Mouse (Mus musculus) intestine, embryonic 14.5 days (tissue): ENCODE data around the gene Agbl1. TPM values are rescaled to one million over a fixed set of nuclear protein-coding genes. Genes with fewer than 3 reads are reported as not detected.

Experiments
- ATAC-seq: fragments of 200-750 bp; cut with Nextera tagmentation; replicated peaks from 2 replicates; pipeline ENCODE4 v1.8.0; 2017; ENCODE audit warnings: low read depth, moderate number of reproducible peaks, moderate TSS enrichment, moderate library complexity; ENCODE audit not compliant: low FRiP score, low TSS enrichment
- DNase-seq: peaks from one replicate; pipeline ENCODE4 v3.0.0-alpha.2; 2018; ENCODE audit warnings: low spot score
- H3K27ac ChIP-seq: fragments of 300-500 bp; sonication (generic); 2 replicates; pipeline ENCODE4 v1.5.1; 2014; ENCODE audit warnings: low read depth, mild to moderate bottlenecking, control low read depth
- H3K27me3 ChIP-seq: fragments of 300-500 bp; sonication (generic); replicated peaks from 2 replicates; pipeline ENCODE4 v1.6.1; 2014; ENCODE audit warnings: low read length, control low read depth; ENCODE audit not compliant: control insufficient read depth, insufficient read depth
- H3K36me3 ChIP-seq: fragments of 300-500 bp; sonication (generic); 2 replicates; pipeline ENCODE4 v1.6.1; 2014; ENCODE audit warnings: low read length, control low read depth; ENCODE audit not compliant: control insufficient read depth, insufficient read depth
- H3K4me1 ChIP-seq: fragments of 300-500 bp; sonication (generic); replicated peaks from 2 replicates; pipeline ENCODE4 v1.6.1; 2014; ENCODE audit warnings: low read length, control low read depth, mixed read lengths; ENCODE audit not compliant: control insufficient read depth, insufficient read depth
- H3K4me2 ChIP-seq: fragments of 300-500 bp; sonication (generic); 2 replicates; pipeline ENCODE4 v1.6.1; 2014; ENCODE audit warnings: low read length
- H3K4me3 ChIP-seq: fragments of 300-500 bp; sonication (generic); 2 replicates; pipeline ENCODE4 v1.5.1; 2014; ENCODE audit warnings: low read depth, low read length, control low read depth, mixed read lengths
- H3K9ac ChIP-seq: fragments of 300-500 bp; sonication (generic); 2 replicates; pipeline ENCODE4 v1.6.1; 2014; ENCODE audit warnings: mild to moderate bottlenecking, low read length
- H3K9me3 ChIP-seq: fragments of 300-500 bp; sonication (generic); 2 replicates; pipeline ENCODE4 v1.6.1; 2016; ENCODE audit warnings: low read length, control low read depth; ENCODE audit not compliant: control insufficient read depth
- WGBS: fragments of 180-500 bp; shearing (Covaris S2); extraction: QIAGEN DNeasy Blood & Tissue Kit; methylation state at CpG from one replicate; pipeline ENCODE4 v1.1.7; 2014; 5-methylcytosine and 5-hydroxymethylcytosine counted together
- polyA plus RNA-seq: library from polyadenylated mRNA; unstranded; fragments of >200 nt; fragmentation: Nextera tagmentation; extraction: Ambion mirVana; gene quantifications from 2 replicates; pipeline ENCODE4 v1.2.1, GENCODE M21; 2014

Agbl1 gene
- polyA plus RNA-seq, 1 experiment from 2014 or later = not detected

DNA sequence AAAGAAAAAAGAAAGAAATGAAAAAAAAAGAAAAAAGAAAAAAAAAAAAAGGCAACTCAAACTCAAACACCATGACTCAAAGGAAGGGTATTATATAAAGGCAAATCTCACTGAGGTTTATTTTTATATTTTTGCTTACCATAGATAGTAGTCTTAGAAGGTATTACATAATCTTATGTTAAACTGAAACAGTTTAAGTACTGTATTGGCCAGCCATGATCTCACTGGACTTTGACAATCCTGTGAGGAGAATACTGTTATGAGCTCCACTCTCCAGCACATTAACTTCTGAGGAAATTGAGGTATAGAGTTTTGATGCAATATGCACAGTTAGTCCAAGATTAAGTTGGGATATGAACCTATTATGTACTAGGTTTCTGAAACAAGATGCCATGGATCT is 909.0 kb downstream of the Agbl1 start:
- DNase-seq = no peak
- Histone ChIP-seq H3K4me1 (no peaks in the 10 kb centered on the region), H3K36me3 (no peaks in the 10 kb centered on the region), H3K9ac (no peak overlapping the region), H3K9me3 (no peaks in the 10 kb centered on the region), H3K27ac (no peak overlapping the region), H3K4me2 (no peak overlapping the region), H3K27me3 (no peaks in the 10 kb centered on the region), H3K4me3 (no peak overlapping the region)
- ATAC-seq = no peak

DNA sequence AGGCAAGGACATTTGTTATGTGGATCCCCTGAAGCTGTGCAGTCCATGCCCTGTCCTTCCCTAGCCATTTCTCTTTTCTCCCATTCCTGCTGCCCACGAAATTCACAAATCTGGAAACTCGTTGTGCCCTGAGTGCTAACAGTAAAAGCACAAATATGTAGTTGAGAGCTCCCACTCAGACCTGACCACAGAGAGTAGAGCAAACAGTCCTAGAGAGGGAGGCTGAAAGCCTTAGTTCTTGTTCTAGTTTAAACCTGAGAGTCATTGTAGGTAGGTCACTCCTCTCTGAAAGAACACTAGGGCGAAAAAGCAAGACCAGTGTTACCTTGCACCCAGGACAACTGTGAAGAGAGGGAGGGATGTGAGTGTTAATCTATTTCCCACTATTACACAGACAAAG is 917.8 kb downstream of the Agbl1 start:
- WGBS = 69% methylated on average over 3 of the region's 3 CpGs
- Histone ChIP-seq H3K9ac (no peak overlapping the region), H3K36me3 (no peaks in the 10 kb centered on the region), H3K9me3 (no peaks in the 10 kb centered on the region), H3K4me3 (no peak overlapping the region), H3K4me2 (no peak overlapping the region), H3K27ac (no peak overlapping the region), H3K4me1 (no peaks in the 10 kb centered on the region), H3K27me3 (no peaks in the 10 kb centered on the region)
- ATAC-seq = no peak
- DNase-seq = no peak

- no peak overlapping the region for H3K4me3 ChIP-seq
- no peak overlapping the region for H3K27ac ChIP-seq
- no peak overlapping the region for H3K9ac ChIP-seq
- ATAC-seq (no peak), DNase-seq (no peak)
- no peak overlapping the region for H3K4me2 ChIP-seq
- no peaks in the 10 kb centered on the region for H3K4me1 ChIP-seq
- 82% methylated on average over 4 of the region's 4 CpGs for WGBS
- no peaks in the 10 kb centered on the region for H3K27me3 ChIP-seq
- no peaks in the 10 kb centered on the region for H3K36me3 ChIP-seq
- no peaks in the 10 kb centered on the region for H3K9me3 ChIP-seq
Observed at GRCm38 (mm10) chr7:77148820-77149219, 919.1 kb downstream of the Agbl1 start.

DNA sequence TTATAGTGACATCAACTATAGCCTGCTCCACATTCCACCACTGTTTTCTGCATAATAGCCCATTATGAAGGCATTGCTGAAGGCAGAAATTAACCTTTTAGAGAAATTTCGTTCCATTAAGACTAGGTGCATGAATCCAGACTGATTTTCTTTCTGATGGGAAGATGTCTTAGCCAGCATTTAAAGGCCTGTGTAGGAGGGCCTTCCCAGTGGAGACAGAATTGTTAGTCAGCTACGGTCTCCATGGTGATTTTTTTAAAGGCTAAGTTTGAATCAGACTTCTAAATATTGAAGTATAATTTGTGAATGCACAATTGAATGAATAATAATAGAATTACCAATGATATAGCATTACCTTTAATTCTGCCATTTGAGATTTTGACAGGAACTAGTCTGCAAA is 920.2 kb downstream of the Agbl1 start:
- Histone ChIP-seq H3K4me1 (no peaks in the 10 kb centered on the region), H3K36me3 (no peaks in the 10 kb centered on the region), H3K9me3 (no peaks in the 10 kb centered on the region), H3K9ac (no peak overlapping the region), H3K4me2 (no peak overlapping the region), H3K27me3 (no peaks in the 10 kb centered on the region), H3K4me3 (no peak overlapping the region), H3K27ac (no peak overlapping the region)
- no peak for ATAC-seq
- 73% methylated on average over 2 of the region's 2 CpGs for WGBS
- no peak for DNase-seq

- Histone ChIP-seq H3K27me3 (no peaks in the 10 kb centered on the region), H3K4me2 (no peak overlapping the region), H3K9ac (no peak overlapping the region), H3K4me1 (no peaks in the 10 kb centered on the region), H3K36me3 (no peaks in the 10 kb centered on the region), H3K9me3 (no peaks in the 10 kb centered on the region), H3K4me3 (no peak overlapping the region), H3K27ac (no peak overlapping the region)
- DNase-seq (no peak), ATAC-seq (no peak)
- 42% methylated on average over 3 of the region's 3 CpGs for WGBS
Observed at GRCm38 (mm10) chr7:77152393-77152792, 922.7 kb downstream of the Agbl1 start.

GRCm38 (mm10) chr7:77152909-77153308 is 923.2 kb downstream of the Agbl1 start:
- WGBS = 38% methylated on average over 1 of the region's 1 CpGs
- DNase-seq (no peak), ATAC-seq (no peak)
- Histone ChIP-seq H3K4me3 (no peak overlapping the region), H3K4me2 (no peak overlapping the region), H3K9me3 (no peaks in the 10 kb centered on the region), H3K9ac (no peak overlapping the region), H3K27ac (no peak overlapping the region), H3K4me1 (no peaks in the 10 kb centered on the region), H3K36me3 (no peaks in the 10 kb centered on the region), H3K27me3 (no peaks in the 10 kb centered on the region)

- ATAC-seq = no peak
Observed at GRCm38 (mm10) chr7:77164921-77165320, 935.2 kb downstream of the Agbl1 start.

More at GRCm38 (mm10) chr7:77164921-77165320, 935.2 kb downstream of the Agbl1 start:
- 92% methylated on average over 1 of the region's 1 CpGs for WGBS
- Histone ChIP-seq H3K27ac (no peak overlapping the region), H3K4me3 (no peak overlapping the region), H3K9me3 (no peaks in the 10 kb centered on the region), H3K4me2 (no peak overlapping the region), H3K27me3 (no peaks in the 10 kb centered on the region), H3K9ac (no peak overlapping the region), H3K36me3 (no peaks in the 10 kb centered on the region), H3K4me1 (no peaks in the 10 kb centered on the region)
- no peak for DNase-seq
